Mouse (Mus musculus) liver (tissue): Measurements from ENCODE around the gene Gm10338.
A peak's percentile ranks its signal among the peaks of the same experiment; 100 is the strongest.
"Not testable (repeated sequence)": the region's sequence is repeated elsewhere in the genome, so short reads cannot be mapped to it uniquely, and the experiment has no call there.

Experiments
- DNase-seq: peaks from one replicate; pipeline ENCODE4 v3.0.0-alpha.2; 2020; ENCODE audit warnings: mixed read lengths

Gene Gm10338

DNA sequence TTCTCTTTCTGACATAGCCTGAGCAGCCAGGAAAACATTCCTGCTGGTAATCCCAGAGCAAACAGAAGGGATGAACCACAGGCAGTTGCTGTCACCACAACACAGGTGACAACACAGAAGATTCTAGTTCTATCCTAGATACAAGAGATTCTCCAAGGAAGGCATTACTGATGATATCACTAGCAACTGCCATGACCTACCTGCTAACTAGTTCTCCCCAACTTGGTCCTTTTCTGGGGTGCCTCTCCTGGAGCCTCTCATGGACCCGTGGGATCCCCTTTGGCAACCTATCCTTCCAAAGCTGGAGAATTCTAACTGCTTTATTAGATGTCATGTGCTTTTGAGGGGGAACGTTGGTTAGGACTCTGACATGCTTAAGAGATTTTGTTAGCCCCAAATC, at the start of gene Gm10338:
TSS of gene Gm10338 (minus strand) at position 101 of the 400 bp plus-strand sequence.
- not testable (repeated sequence) for DNase-seq

DNA sequence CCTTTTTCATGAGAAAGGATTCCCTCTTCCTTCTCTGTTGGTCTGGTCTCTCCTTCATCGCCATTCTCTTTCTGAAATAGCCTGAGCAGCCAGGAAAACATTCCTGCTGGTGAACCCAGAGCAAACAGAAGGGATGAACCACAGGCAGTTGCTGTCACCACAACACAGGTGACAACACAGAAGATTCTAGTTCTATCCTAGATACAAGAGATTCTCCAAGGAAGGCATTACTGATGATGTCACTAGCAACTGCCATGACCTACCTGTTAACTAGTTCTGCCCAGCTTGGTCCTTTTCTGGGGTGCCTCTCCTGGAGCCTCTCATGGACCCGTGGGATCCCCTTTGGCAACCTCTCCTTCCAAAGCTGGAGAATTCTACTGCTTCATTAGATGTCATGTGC, 48.5 kb upstream of the Gm10338 start, which contains the start of gene Gm10128:
TSS of gene Gm10128 (minus strand) at position 101 of the 400 bp plus-strand sequence.
- not testable (repeated sequence) for DNase-seq

DNA sequence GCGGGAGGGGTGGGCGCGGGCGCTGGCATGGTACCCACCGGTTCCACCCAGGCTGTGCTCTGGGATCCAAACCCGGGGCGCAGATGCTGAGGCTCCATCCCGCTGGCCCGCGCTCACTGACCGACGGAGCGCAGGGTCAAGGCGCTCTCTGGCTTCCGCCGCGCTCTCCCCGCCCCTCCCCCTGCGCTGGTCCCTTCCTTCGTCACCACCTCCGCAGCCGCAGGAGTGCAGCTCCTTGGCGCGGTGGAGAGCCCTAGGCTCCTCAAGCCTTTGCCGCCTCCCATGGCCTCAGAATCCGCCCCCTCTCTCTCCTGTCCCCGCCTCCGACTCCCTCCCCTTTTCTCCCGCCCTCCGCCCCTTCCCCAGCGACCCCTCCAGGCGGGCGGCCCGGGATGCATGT, 27.0 kb downstream of the Gm10338 start, which contains the start of gene Gm3558:
TSS of gene Gm3558 (minus strand) at position 185 of the 400 bp plus-strand sequence.
- not testable (repeated sequence) for DNase-seq

DNA sequence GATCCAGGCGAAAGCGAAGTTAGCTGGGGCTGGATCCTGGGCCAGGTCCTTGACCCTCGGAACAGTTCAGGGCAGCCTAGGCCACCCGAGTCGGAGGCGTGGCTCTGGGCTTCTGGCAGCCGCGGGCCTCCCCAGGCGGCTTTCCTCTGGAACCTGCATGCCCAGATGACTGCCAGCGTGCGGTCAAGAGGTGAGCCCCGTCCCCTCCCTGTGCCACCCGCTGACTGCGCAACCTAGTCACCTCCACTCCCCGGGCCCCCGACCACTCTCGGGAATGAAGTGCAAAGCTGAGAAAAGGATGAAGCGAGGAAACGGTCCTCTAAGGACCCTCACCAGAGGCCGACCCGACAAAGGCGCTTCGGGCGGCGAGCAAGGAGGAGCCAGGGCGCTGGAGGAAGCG, 27.5 kb downstream of the Gm10338 start:
- peak; percentile 1 for DNase-seq

DNA sequence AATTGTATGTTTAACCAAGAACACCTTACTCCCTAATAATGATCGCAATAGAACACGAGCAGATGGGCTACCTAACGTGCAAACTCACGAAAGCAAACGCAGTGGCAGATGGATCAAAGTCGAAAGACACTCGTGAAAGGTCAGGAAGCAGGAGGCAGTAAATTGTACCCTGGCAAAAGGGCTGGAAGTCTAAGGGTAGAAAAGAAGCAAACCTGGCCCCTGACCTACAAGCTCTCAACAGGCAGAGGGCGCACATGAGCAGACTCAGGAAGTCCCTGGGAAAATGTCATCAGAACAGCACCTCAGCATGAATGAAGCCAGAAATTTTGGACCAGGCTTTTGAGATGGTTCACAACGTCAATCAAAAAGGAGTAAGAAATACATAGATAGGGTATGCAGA, 28.1 kb downstream of the Gm10338 start:
- DNase-seq: not testable (repeated sequence)
